Mouse (Mus musculus) layer of hippocampus, postnatal 36 days (tissue): ENCODE results near the gene Asic3. TPM values are rescaled to one million over a fixed set of nuclear protein-coding genes. Genes with fewer than 3 reads are reported as not detected.
"Not testable (repeated sequence)": the region's sequence is repeated elsewhere in the genome, so short reads cannot be mapped to it uniquely, and the experiment has no call there.

Experiments
- DNase-seq, 2 experiments: peaks; one replicate each; pipeline ENCODE4 v3.0.0; 2022
- total RNA-seq, 2 experiments: library from RNA; stranded (reverse); gene quantifications; 2 replicates each; pipeline ENCODE4 v1.2.3; 2021

The Asic3 gene
- total RNA-seq, 2 experiments from 2014 or later, result 0.23 TPM; not detected in 1

- DNase-seq, result no peak
Observed at GRCm38 (mm10) chr5:24388246-24388915, 24.8 kb upstream of the Asic3 start.

DNA sequence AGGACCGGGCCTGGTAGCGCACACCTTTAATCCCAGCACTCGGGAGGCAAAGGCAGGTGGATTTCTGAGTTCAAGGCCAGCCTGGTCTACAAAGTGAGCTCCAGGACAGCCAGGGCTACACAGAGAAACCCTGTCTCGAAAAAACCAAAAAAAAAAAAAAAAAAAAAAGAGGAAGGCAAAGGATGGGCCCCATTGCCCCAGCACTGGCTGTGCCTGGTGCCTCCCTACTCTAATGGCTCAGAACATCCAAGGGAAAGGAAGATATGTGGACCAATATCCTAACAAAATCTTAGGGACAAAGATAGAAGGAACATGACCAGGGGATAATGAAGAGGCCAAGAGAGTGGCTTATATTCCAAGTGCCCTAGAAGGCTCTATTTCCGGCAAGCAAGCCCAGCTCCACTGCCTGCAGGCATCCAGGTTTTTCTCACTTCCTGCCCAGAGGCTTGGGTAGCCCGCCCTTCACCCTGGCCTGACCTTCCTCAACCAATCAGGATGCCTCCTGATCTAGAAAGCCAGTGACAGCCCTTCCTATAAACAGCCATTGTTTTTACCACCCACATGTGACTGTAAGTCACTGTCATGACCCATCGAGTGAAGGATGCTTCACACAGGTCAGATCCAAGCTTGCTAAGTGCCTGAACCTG lies 24.1 kb upstream of the Asic3 start:
- DNase-seq, result no peak

GRCm38 (mm10) chr5:24389658-24390020 lies 23.6 kb upstream of the Asic3 start:
- DNase-seq, result no peak

DNA sequence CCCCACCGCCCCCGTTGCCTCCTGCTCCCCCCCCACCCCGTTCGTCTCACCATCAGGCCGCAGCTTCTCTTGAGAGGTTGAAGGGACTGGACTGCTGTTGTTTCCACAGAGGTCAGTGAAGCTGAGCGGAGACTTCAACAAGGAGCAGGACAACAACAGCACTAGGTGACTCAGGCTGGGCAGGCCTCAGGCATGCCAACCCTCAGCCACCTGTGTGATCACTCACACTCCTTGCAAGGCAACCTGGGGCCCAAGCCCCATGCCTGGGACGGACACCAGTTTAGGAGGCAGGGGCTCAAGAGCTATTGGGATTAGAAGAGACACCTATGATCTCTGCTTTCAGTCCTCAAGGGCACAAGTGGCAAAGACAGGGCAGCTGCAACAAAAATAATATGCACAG lies 21.3 kb upstream of the Asic3 start, which contains the start of gene Atg9b:
Atg9b (minus strand) TSS at position 280 of the 400 bp plus-strand sequence.
- DNase-seq, result no peak

DNA sequence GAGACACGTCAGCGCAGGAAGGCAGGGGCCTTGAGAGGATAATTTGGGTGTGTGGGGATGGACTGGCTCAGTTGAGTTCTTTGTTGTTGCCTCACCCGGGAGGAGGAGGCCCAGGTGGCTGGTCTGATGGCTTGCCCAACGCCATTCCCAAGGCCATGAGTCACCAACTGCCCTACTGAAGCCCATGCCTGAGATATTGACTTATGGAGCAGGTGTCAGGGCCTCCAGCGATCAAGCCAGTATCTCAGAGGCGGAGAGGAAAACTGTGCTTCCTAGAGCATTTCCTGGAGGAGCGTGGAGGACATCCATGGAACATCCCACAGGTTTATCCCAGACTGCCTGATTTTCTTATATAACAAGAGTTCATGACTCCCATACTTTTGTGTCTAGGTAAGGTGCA lies 20.5 kb upstream of the Asic3 start:
- no peak for DNase-seq

GRCm38 (mm10) chr5:24393392-24393997 lies 19.7 kb upstream of the Asic3 start, which contains the start of gene Abcb8:
Abcb8 (plus strand) TSS chr5:24393663.
- peak; percentile 72 to 86 for DNase-seq

- DNase-seq, result peak; percentile 93 to 95
Observed at GRCm38 (mm10) chr5:24394165-24394894, 18.9 kb upstream of the Asic3 start.

DNA sequence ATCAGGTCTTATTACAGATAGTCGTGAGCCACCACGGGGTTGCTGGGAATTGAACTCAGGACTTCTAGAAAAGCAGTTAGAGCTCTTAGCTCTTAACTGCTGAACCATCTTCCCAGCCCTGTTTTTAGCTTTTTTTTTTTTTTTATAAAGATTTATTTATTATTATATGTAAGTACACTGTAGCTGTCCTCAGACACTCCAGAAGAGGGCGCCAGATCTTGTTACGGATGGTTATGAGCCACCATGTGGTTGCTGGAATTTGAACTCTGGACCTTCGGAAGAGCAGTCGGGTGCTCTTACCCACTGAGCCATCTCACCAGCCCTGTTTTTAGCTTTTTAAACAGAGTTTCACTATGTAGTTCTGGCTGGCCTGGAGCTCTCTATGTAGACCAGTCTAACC lies 16.9 kb upstream of the Asic3 start:
- DNase-seq, result not testable (repeated sequence)

DNA sequence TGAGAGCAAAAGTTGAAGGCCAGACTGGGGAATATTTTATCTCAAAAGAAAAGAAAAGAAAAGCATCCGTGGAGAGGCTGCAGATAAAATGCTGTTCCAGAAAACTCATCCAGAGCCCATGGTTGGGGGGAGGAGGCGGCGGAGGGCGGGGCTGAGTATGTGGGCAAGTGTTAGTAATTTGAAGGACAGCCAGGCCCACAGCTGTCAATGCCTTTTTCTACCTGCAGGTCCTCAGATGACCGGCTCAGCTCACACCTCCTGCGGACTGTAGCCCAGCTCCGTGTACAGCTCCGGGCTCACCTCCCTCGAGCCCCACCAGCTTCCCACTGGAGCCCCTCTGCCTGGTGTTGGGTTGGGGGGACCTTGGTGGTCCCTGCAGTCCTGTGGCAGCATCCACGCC lies 13.5 kb upstream of the Asic3 start:
- DNase-seq, result no peak

- no peak for DNase-seq
Observed at GRCm38 (mm10) chr5:24400362-24400761, 12.8 kb upstream of the Asic3 start.

DNA sequence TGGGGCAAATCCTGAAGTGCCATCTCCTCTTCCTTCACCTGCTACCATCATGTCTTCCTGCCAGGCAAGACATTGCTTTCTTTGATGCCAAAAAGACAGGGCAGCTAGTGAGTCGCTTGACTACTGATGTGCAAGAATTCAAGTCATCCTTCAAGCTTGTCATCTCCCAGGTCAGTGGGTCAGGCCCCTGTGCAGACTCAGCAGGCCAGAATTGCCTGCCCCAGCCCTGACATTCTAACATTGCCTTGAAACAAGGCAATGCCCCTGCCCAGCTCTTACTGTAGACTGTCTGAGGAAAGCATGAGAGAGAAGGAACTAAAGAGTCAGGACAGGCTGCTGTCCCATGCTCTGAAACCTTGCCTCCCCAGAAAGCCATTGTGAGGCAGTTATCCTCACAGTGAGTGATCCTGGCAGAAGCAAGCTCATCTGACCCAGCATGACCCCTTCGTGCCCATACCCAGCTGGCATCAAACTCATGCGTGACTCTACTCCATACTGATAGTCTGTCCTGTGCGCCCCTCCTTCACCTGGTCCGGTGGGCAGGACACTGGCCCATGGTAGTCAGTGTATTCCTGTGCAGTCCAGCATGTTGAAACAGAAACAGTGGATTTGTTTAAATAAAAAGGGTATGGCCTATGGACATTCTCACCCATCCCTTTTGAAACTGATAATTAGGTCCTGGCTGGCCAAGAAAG lies 12.1 kb upstream of the Asic3 start:
- no peak for DNase-seq

DNA sequence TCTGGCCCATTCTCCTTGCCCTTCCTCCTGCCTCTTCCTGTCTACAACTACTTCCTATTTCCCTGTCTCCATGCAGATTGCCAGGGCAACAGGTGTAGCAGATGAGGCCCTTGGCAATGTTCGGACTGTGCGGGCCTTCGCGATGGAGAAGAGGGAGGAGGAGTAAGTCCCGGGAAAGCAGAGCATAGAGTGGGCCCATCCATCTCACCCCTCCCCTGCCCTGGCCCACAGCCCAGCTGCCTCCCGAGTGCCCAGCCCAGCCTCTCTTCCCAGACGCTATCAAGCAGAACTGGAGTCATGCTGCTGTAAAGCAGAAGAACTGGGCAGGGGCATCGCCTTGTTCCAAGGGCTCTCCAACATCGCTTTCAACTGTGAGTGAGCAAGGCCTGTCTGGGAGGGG lies 11.2 kb upstream of the Asic3 start:
- DNase-seq, result no peak

DNA sequence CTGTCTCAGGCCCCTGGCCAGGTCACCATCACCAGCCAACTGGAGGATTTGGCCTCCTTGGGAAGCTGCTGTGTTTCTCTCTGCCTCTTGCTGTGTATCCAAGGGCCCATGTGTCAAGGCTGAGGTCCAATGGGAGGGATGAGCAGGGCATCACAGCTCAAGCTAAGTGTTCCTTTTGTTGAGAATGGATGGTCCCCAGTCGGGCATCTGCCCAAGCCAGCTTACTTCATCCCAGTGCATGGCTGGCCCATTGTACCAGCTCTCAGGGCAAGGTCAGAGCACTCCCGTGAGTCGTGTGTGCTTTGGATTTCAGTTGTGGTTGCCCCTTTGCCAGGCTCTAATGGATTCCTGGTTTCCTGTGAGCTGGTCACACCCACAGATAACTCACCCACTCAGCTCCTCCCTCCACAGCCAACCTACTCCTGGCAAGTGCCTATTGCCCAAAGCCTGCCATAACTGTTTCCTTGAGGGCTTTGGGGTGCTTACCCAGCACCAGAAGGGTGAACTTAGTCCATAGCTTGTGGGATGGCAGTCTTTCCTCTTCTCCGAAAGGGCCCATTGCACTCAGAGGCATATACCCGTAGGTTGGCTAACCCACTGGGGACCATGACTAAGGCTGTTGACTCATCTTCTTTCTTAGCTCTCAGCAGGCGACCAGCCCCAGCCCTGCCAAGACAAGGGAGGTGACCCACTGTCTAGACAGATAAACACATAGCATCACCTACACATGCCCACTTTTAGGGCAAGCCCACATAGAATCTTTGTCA lies 8.4 kb upstream of the Asic3 start:
- no peak for DNase-seq

- no peak for DNase-seq
Observed at GRCm38 (mm10) chr5:24405389-24405876, 7.8 kb upstream of the Asic3 start.

- DNase-seq, result no peak
Observed at GRCm38 (mm10) chr5:24408651-24409050, 4.5 kb upstream of the Asic3 start.

- DNase-seq, result no peak
Observed at GRCm38 (mm10) chr5:24409466-24409865, 3.7 kb upstream of the Asic3 start.

GRCm38 (mm10) chr5:24412063-24412462 lies 1.1 kb upstream of the Asic3 start:
- no peak for DNase-seq

DNA sequence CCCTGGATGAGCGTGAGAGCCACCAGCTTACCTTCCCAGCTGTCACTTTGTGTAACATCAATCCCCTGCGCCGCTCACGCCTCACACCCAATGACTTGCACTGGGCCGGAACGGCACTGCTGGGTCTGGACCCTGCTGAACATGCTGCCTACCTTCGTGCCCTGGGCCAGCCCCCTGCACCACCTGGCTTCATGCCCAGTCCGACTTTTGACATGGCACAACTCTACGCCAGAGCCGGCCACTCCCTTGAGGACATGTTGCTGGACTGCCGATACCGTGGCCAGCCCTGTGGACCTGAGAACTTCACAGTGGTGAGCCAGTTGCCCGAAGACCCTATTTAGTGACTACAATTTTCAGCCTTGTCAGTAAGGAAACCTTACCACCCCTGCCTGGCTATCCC lies 746 bp downstream of the Asic3 start:
- no peak for DNase-seq

DNA sequence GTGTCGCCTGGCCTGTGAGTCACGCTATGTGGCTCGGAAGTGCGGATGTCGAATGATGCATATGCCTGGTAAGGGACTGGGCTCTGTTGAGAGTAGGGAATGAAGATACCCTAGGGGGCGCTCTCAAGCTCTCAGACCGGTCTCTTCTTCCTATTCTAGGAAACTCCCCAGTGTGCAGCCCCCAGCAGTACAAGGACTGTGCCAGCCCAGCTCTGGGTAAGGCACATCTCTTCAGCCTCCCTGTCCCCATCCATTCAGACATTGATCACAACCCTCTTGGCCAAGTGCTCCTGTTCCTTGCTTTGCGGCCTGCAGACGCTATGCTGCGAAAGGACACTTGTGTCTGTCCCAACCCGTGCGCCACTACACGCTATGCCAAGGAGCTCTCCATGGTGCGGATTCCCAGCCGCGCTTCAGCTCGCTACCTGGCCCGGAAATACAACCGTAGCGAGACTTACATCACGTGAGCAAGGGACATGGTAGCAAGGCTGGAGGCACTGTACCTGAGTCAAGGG lies 3.1 kb downstream of the Asic3 start:
- DNase-seq, result peak; percentile 66 to 72

DNA sequence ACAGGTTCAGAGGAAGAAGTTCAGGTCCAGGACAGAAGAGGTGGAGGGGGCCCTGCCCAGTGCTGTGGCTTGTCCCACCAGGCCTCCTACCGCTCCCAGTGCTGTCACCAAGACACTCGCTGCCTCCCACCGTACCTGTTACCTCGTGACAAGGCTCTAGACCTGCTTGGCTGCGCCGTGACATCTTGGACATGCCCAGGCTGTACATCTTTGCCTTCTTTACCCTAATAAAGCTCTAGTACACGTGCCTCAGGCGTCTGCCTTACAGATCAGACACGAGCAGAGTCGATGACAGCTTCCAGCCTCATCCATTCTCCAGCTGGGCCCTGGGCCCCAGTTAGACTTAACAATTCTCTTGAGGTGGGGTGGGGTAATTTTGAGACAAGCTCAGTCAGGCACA lies 4.4 kb downstream of the Asic3 start:
- DNase-seq, result no peak

- DNase-seq, result no peak
Observed at GRCm38 (mm10) chr5:24420381-24420780, 7.2 kb downstream of the Asic3 start.
